ENCODE assay signal across 25 mouse cellular contexts in the genomic region with DNA sequence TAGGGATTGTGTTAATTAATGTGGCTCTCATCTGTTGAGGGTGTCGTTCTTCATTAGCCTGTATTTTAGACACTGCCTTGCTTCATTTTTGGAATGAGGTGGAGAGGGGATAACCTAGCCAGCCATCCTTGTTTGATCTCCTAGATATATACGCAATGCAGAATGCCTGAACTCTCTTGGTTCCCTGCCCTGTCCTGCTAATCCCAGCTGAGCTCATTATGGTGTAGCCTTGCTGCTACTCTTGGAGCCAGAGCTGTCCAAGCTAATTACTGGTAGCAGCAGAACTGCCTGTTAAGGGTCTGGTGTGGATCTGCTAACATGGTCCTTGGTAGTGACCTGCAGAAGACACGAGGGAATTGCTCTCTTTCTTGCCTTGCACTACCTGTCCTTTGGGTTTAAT.
DNase-seq lines count a peak whose midpoint lies in the region; ATAC-seq and TF ChIP-seq lines count a peak whose summit lies in the region.
"Had no signal": no experiment of that assay in that cellular context is flagged by ENCODE, and none has a peak within 500 bp of the region (broad histone marks: within the 10 kb centered on the region; RNA-seq: fewer than 3 reads in every experiment).

No protein-coding gene starts in this region.

- no peak for TF ChIP-seq CTCF in brain, embryonic 14.5 days (IDR thresholded peaks at IDR 0.05; ENCODE audit: borderline replicate concordance, extremely low read depth, insufficient read depth, insufficient read length)

- H3K4me2 ChIP-seq in midbrain, embryonic 16.5 days (ENCODE audit: low read length): no peak overlapping the region
- no peak overlapping the region for H3K4me2 ChIP-seq in kidney, embryonic 14.5 days (replicated peaks; ENCODE audit: low read depth, low read length)
- H3K4me2 ChIP-seq: embryonic facial prominence, embryonic 13.5 days; hindbrain, embryonic 15.5 days; limb, embryonic 15.5 days; liver, embryonic 15.5 days; stomach, embryonic 15.5 days had no signal

- no peaks in the 10 kb centered on the region for H3K9me3 ChIP-seq in midbrain, embryonic 16.5 days (replicated peaks; ENCODE audit: control insufficient read depth, low read length, poor library complexity, severe bottlenecking)
- no peaks in the 10 kb centered on the region for H3K9me3 ChIP-seq in kidney, embryonic 14.5 days (ENCODE audit: control insufficient read depth, low read length)
- H3K9me3 ChIP-seq: embryonic facial prominence, embryonic 13.5 days; hindbrain, embryonic 15.5 days; limb, embryonic 15.5 days; liver, embryonic 15.5 days; stomach, embryonic 15.5 days had no signal

- no peaks in the 10 kb centered on the region for H3K27me3 ChIP-seq in midbrain, embryonic 16.5 days (ENCODE audit: control insufficient read depth, insufficient read depth, low read depth, low read length)
- no peaks in the 10 kb centered on the region for H3K27me3 ChIP-seq in kidney, embryonic 14.5 days (ENCODE audit: control insufficient read depth, insufficient read depth, low read length)
- H3K27me3 ChIP-seq: embryonic facial prominence, embryonic 13.5 days; hindbrain, embryonic 15.5 days; limb, embryonic 15.5 days; liver, embryonic 15.5 days; Patski; stomach, embryonic 15.5 days had no signal

- no peak overlapping the region for H3K4me3 ChIP-seq in midbrain, embryonic 16.5 days (ENCODE audit: low read depth, low read length)
- no peak overlapping the region for H3K4me3 ChIP-seq in kidney, embryonic 14.5 days (ENCODE audit: low read length)
- H3K4me3 ChIP-seq: embryonic facial prominence, embryonic 13.5 days; hindbrain, embryonic 15.5 days; layer of hippocampus, adult 2 months; limb, embryonic 15.5 days; liver, embryonic 15.5 days; stomach, embryonic 15.5 days had no signal

- ATAC-seq in cerebellum, adult (ENCODE audit: insufficient number of reproducible peaks, low FRiP score, low TSS enrichment): peak; percentile 86
- ATAC-seq in midbrain, embryonic 16.5 days: peak; percentile 82
- ATAC-seq in inflammation-experienced regulatory T-cells, adult 6 months: no peak
- no peak for ATAC-seq in kidney, embryonic 14.5 days (ENCODE audit: low FRiP score, low TSS enrichment)
- ATAC-seq: activated CD4-positive, CD25-positive, alpha-beta regulatory T cell, adult 4 months; Patski had no signal

- H3K27ac ChIP-seq in midbrain, embryonic 16.5 days (ENCODE audit: low read length): no peak overlapping the region
- H3K27ac ChIP-seq in kidney, embryonic 14.5 days (ENCODE audit: low read depth, low read length): no peak overlapping the region
- H3K27ac ChIP-seq: embryonic facial prominence, embryonic 13.5 days; hindbrain, embryonic 15.5 days; layer of hippocampus, adult 2 months; limb, embryonic 15.5 days; liver, embryonic 15.5 days; stomach, embryonic 15.5 days had no signal

- H3K9ac ChIP-seq in midbrain, embryonic 16.5 days (ENCODE audit: low read depth, low read length): no peak overlapping the region
- no peak overlapping the region for H3K9ac ChIP-seq in kidney, embryonic 14.5 days (ENCODE audit: low read depth, low read length)
- H3K9ac ChIP-seq: embryonic facial prominence, embryonic 13.5 days; hindbrain, embryonic 15.5 days; limb, embryonic 15.5 days; liver, embryonic 15.5 days; stomach, embryonic 15.5 days had no signal

- WGBS in midbrain, embryonic 16.5 days: 51% methylated on average over 3 of the region's 3 CpGs
- 77% methylated on average over 3 of the region's 3 CpGs for WGBS in kidney, embryonic 14.5 days

- H3K36me3 ChIP-seq in midbrain, embryonic 16.5 days (ENCODE audit: control insufficient read depth, insufficient read depth, low read length): no peaks in the 10 kb centered on the region
- no peaks in the 10 kb centered on the region for H3K36me3 ChIP-seq in kidney, embryonic 14.5 days (ENCODE audit: control insufficient read depth, insufficient read depth, low read length)
- H3K36me3 ChIP-seq: embryonic facial prominence, embryonic 13.5 days; hindbrain, embryonic 15.5 days; limb, embryonic 15.5 days; liver, embryonic 15.5 days; stomach, embryonic 15.5 days had no signal

- TF ChIP-seq POLR2A in brain, embryonic 14.5 days (IDR thresholded peaks at IDR 0.05; ENCODE audit: borderline replicate concordance, extremely low read depth, insufficient read depth, insufficient read length, poor library complexity, severe bottlenecking): no peak

- no peak for DNase-seq in cerebellum, postnatal 4 days (ENCODE audit: low spot score in 2 of 2)
- DNase-seq in brain, embryonic 14.5 days (ENCODE audit: low read depth): peak; percentile 81
- DNase-seq in cerebellum, postnatal 10 days: peak; percentile 48 to 58
- DNase-seq in T-cell, adult 2 months (ENCODE audit: low spot score): no peak
- DNase-seq: adrenal gland, postnatal 14 days; gastrocnemius, postnatal 10 days; heart, adult 18-20 months; heart, postnatal 36 days; kidney, adult 11 months; kidney, postnatal 10 days; right cerebral cortex, postnatal 14 days; spleen, adult 18-20 months; thymus, adult 18-20 months had no signal

- no peaks in the 10 kb centered on the region for H3K4me1 ChIP-seq in midbrain, embryonic 16.5 days (ENCODE audit: control insufficient read depth, insufficient read depth, low read length)
- no peaks in the 10 kb centered on the region for H3K4me1 ChIP-seq in kidney, embryonic 14.5 days (ENCODE audit: control insufficient read depth, insufficient read depth, low read length)
- H3K4me1 ChIP-seq: hindbrain, embryonic 15.5 days; limb, embryonic 15.5 days; liver, embryonic 15.5 days; stomach, embryonic 15.5 days had no signal

Comparison
In these comparisons a context has a peak if more than half of its experiments do, and no peak if none do; other contexts are left out.
1. DNase-seq: peak in brain, embryonic 14.5 days (single experiment) and cerebellum, postnatal 10 days (2 of 2); none in cerebellum, postnatal 4 days (0 of 2) and T-cell, adult 2 months (single experiment).
2. ATAC-seq: peak in cerebellum, adult (single experiment) and midbrain, embryonic 16.5 days (single experiment); none in inflammation-experienced regulatory T-cells, adult 6 months (single experiment) and kidney, embryonic 14.5 days (single experiment).